Mouse (Mus musculus) adrenal gland, adult (tissue): ENCODE results near the gene Smcp.

Source experiments
- DNase-seq, 2 experiments: peaks; one replicate each; pipeline ENCODE4 v3.0.0; 2022 to 2023; ENCODE audit warnings: low spot score in 1 of 2; ENCODE audit not compliant: inconsistent age in 2 of 2

Gene Smcp

DNA sequence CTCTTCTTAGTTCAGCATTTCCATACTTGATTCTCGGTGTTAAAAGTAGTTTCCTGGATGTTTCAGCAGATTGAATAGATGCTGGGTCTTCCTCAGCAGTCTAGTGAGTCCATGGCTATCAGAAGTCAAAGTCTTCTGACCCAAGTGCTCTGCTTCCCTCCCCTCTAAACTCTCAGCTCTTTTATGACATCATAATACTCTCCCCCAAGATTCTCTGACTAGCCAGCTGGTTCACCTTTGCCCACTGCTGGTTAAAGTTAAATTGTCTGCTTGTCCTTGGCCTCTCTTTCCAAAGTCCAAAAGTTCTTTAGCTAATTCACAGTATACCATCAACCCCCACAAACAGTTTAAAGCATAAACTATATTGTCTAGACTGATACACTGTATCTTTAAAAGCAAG, at the start of gene Smcp:
TSS of gene Smcp (minus strand) at position 140 of the 400 bp plus-strand sequence.
- no peak for DNase-seq

GRCm38 (mm10) chr3:92638653-92638991, 49.8 kb upstream of the Smcp start:
- no peak for DNase-seq

DNA sequence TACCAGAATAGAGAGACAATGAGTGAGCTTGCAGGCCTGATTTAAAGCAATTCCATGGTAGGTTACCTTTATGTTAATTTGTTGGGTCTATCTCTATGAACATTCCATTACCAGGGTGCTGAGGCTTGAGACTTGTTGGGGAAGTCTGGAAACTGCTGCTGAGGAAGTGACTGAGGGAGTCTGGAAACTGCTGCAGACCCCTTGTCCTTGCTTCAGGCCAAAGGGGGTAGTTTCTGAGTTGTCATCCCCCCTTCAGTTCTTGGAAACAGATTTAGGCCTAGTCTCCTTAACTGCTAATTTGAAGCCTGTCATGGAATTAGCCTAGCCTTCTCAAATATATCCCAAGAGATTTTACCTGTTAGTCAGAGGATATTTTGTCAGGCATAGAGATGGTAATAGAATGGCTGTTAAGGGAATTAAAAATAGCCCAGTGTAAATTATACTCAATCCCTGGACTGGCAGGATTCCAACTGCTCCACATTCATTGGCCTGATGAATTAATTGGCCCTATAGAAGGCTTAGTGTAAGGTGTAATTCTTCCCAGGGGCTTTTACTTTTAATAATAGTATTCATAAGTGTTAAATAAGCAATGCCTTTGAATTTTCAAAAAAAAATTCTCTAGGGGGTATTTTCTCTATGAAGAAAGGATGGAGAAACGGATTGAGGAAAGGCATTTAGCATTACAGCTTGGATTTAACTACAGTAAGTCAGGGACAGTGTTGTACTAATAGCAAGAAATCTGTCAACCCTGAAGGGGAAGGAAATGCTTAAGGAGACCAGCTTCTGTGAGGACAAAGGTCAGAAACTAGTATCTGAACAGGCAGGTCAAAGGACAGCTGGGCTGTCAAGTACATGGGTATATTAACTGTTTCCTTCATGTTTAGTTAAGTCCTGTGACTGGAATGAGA, 49.2 kb upstream of the Smcp start:
- no peak for DNase-seq

GRCm38 (mm10) chr3:92621560-92621959, 32.8 kb upstream of the Smcp start, which contains the start of gene Lce6a:
Gene Lce6a (minus strand): TSS chr3:92621660.
- DNase-seq, result no peak

- no peak for DNase-seq
These were observed 21.0 kb upstream of the Smcp start for GRCm38 (mm10) chr3:92609804-92610203.

DNA sequence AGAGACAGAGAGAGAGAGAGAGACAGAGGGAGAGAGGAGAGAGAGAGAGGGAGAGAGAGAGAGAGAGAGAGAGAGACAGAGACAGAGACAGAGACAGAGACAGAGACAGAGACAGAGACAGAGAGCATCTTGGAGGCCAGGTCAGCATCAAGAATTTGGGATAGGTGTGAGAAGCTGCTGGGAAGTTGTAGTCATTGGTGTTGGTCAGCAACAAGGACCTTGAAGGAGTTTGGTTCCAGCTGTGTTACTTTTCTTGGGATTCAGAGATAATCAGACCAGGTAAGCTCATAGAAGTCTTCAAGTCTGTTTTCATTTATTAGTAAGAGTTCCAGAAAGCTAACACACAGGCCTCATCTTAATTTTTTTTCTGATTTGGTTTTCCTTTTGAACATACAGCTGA, 18.6 kb upstream of the Smcp start, which contains the start of gene 2210017I01Rik:
TSS of gene 2210017I01Rik (minus strand) at position 101 of the 400 bp plus-strand sequence.
- DNase-seq, result no peak

DNA sequence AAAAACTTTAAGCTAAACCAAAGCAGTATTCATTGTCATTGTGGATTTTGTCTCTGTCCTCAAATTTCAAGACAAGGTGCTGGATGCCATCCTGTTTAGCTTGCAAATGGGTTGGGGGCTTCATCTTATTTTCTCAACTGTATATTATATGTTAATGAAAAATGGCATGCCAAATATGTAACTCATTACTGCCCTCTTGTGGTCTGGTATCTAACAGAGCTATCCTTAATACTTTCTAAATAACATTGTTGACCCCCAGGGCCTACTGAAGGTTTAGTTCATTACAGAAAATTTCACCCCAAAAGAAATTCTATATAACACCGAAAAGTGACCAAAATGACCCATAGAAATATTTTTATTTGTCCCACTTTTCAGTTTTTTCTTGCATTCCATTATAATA, 13.4 kb upstream of the Smcp start:
- peak in 1 of 2 experiments; percentile 40 for DNase-seq

- DNase-seq, result no peak
These were observed 11.7 kb upstream of the Smcp start for GRCm38 (mm10) chr3:92600456-92600855.

DNA sequence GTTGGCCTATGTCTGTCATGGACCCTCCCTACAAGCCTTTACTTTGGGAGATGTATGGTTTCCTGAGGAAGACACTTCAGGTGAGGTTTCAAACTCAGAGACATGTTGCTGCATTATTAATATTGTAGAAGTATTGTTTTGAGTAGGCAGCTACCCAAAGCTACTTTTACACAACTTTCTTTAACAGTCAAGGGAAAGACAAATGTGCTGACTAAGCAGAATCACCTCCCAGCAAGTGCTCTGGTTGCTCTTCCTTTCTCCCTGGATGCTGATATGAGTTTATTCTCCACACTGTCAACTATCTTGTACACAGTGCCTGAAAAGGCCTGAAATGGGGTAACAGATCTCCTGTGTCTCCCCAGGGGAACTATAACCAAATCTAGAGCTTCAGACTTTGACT, 11.2 kb upstream of the Smcp start:
- no peak for DNase-seq

DNA sequence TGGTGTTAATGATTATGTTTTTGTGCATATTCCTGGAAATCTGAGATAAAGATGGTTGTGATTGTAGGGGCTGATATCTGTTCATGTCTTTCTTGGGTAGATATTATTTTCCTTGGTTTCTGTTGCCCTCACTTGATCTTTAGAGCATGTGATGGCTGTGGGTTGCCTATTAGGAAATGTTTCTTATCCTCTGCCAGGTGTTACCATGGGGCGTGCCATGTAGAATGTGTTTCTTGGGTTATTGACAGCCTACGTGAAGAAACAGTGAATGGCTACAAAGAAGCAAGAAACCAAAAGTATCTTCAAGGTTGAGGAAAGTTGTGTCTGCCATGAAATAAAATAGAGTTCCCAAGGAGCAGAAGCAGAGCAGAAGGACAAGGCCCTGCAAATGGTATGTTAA, 9.6 kb upstream of the Smcp start:
- DNase-seq, result no peak

- no peak for DNase-seq
These were observed 1.6 kb downstream of the Smcp start for GRCm38 (mm10) chr3:92587190-92587589.

- DNase-seq, result no peak
These were observed 3.7 kb downstream of the Smcp start for GRCm38 (mm10) chr3:92585055-92585454.

DNA sequence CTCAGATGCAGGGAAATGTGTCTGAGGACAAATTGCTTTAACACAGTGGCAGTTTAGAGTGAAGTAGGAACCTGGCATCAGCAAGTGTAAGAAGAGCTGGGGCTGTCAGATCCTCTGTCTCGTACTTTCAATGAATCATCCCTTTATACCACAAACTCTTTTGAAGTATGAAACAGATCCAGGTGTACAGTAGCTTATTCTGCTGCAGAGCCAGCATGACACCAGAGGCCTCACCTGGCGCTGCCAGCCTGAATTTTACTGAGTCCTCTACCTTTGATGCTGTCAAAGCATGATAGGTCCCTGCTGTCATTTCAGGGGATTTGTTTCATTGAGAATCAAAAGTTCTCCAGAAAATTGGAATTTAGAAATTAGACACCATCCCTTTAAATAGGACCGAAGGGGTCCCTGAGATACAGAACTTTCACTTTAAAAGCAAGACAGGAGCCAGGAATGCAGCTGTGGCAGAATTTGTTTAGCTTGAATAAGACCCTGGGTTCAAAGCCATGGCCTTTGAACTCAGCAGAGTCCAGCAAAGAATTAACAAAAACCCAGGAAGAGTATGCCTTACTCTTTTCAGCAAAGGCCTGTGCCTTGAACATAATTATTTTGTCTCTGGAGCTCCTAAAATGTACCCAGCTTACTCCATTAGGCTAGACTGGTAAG, 5.5 kb downstream of the Smcp start:
- no peak for DNase-seq

- no peak for DNase-seq
These were observed 9.3 kb downstream of the Smcp start for GRCm38 (mm10) chr3:92579508-92579907.

DNA sequence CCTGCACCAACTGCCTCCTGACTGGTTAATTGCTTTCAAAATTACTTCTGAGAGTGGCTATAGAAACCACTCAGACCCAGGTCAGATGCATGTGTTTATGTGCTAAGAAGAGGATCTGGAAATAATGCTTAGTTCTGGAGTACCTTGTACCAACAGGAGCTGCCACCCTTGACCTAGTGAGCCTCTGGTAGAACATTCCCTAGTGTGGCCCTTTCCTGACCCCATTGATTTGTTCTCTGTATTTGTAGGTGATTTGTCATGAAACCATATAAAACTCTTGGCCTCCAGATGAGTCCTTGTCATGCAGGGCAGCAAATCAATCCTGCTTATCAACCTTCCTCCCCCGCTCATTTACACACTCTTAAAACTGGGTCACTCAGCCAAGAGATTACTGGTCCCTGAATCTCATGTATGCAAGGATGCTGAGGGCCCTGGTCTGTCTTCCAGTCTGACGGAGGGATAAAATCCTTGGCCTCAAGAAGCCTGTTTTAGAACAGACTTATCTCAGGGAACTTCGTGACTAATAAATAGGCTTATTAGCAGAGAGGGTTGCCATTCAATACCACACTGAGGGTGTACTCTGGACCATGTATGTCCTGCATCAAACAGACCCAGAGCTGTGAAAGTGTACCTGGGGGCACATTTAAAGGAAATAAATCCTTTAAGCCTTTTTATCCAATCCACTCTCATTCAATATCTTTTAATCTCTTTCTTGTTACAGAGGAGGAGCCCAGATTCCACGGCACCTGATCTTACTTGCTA, 10.0 kb downstream of the Smcp start:
- DNase-seq, result no peak

- DNase-seq, result no peak
These were observed 15.3 kb downstream of the Smcp start, which contains the start of gene Ivl for GRCm38 (mm10) chr3:92573449-92574041. Gene Ivl (minus strand): TSS chr3:92573735.

- no peak for DNase-seq
These were observed 16.2 kb downstream of the Smcp start for GRCm38 (mm10) chr3:92572514-92573155.

- no peak for DNase-seq
These were observed 20.0 kb downstream of the Smcp start for GRCm38 (mm10) chr3:92568752-92569151.

GRCm38 (mm10) chr3:92565418-92565817, 23.4 kb downstream of the Smcp start:
- DNase-seq, result peak in 1 of 2 experiments; percentile 34

- DNase-seq, result no peak
These were observed 54.4 kb downstream of the Smcp start, which contains the start of gene 2310046K23Rik for GRCm38 (mm10) chr3:92534411-92534810. Gene 2310046K23Rik (minus strand): TSS chr3:92534511.
